Mouse (Mus musculus) olfactory bulb, adult 2 months (tissue): ENCODE measurements around the gene Dkk2.

Experiments
- CTCF ChIP-seq: fragments of 200-500 bp; IDR thresholded peaks from 2 replicates; pipeline ENCODE4 v1.5.1; 2012; ENCODE audit warnings: low read depth, mild to moderate bottlenecking, low read length, moderate library complexity; ENCODE audit not compliant: insufficient read depth
- POLR2A ChIP-seq: fragments of 200-500 bp; IDR thresholded peaks from 2 replicates; pipeline ENCODE4 v1.6.1; 2012; ENCODE audit warnings: mild to moderate bottlenecking, low read depth, low read length, moderate library complexity; ENCODE audit not compliant: insufficient read depth

- TF ChIP-seq CTCF, result no peak
- TF ChIP-seq POLR2A, result no peak
Measured at GRCm38 (mm10) chr3:132137802-132138378, 52.8 kb downstream of the Dkk2 start.
